Mouse (Mus musculus) cerebellum, adult 18-20 months (tissue): ENCODE measurements at regions not wholly inside any gene's neighbourhood (a gene's known extent, or its start where the extent isn't known, plus 50 kb on each side); places are given as distances from the start of the nearest gene placed in this dataset.
A peak's percentile ranks its signal among the peaks of the same experiment; 100 is the strongest.
"Not testable (repeated sequence)": the region's sequence is repeated elsewhere in the genome, so short reads cannot be mapped to it uniquely, and the experiment has no call there.

Source experiments
- DNase-seq, 2 experiments: peaks; one replicate each; pipeline ENCODE4 v3.0.0; 2021

DNA sequence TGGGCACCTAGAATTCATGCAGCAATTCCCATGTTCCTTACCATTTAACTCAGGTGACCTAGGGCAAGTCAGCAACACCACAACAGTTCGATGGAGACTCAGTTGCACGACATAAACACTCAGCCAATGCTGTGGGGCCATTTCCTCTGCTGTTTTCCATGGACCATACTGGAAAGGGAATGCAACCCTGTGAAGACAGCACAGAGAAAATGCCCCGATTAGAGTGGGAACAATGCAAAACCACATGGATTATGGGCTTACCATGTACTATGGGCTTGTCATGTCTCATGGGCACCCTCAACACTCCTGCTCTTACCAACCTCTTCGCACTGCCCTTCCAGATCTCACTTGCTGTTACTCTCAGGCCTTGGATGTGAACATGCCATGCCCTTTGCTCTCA, 207.6 kb downstream of the Snurf start:
- not testable (repeated sequence) for DNase-seq

DNA sequence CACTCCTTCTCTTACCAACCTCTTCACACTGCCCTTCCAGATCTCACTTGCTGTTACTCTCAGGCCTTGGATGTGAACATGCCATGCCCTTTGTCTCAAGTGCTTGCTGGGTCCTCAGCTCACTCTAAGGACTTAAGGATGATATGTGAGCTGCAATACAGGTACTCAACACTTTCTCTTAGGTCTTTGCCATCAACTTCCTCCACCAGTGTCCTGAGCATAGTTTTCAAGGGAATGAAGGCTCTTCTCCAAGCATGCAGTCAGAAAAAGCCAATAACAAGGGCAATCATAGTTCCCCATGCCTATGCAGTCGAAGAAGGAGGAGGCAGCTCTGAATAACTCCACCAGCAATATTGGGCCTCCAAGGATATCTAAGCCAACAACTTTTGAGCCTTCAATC, 235.1 kb downstream of the Snurf start:
- DNase-seq: peak in 1 of 2 experiments; percentile 2

DNA sequence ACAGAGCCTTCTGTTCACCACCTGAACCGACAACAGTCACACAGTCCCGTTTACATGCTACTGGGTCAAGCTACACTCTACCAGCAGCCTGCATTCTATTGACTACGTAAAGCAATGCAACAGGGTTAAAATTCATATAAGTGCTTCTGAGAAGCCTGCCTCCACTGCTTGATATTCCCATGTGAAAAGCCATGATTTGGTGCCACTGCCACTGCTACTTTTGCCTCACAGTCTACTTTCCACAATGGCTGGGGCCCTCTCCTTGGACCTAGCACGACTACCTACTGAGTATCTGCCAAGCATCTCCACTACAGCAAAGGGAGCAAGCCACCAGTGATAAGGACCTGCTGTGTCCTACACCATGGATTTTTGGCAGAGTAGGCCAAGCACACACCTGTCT, 236.2 kb downstream of the Snurf start:
- DNase-seq: peak in 1 of 2 experiments; percentile 11

DNA sequence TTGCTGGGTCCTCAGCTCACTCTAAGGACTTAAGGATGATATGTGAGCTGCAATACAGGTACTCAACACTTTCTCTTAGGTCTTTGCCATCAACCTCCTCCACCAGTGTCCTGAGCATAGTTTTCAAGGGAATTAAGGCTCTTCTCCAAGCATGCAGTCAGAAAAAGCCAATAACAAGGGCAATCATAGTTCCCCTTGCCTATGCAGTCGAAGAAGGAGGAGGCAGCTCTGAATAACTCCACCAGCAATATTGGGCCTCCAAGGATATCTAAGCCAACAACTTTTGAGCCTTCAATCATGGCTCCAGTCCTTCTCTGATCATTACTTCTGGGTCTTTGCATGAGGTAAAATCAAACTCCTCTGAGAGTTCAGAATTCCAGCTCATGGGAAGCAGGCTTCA, 237.5 kb downstream of the Snurf start:
- DNase-seq: peak in 1 of 2 experiments; percentile 4
